Mouse (Mus musculus): ENCODE measurements around the gene Bet1l.
A peak's percentile ranks its signal among the peaks of the same experiment; 100 is the strongest.

The Bet1l gene

GRCm38 (mm10) chr7:140833341-140833740 lies 24.0 kb downstream of the Bet1l start:
- DNase-seq (ENCODE audit: extremely low spot score) = no peak

- no peak for DNase-seq (ENCODE audit: extremely low spot score)
Observed at GRCm38 (mm10) chr7:140831447-140831846, 25.9 kb downstream of the Bet1l start.

GRCm38 (mm10) chr7:140828171-140828881 lies 29.1 kb downstream of the Bet1l start:
- peak; percentile 23 for DNase-seq (ENCODE audit: extremely low spot score)

- DNase-seq (ENCODE audit: extremely low spot score) = no peak
Observed at GRCm38 (mm10) chr7:140822731-140823130, 34.6 kb downstream of the Bet1l start.

GRCm38 (mm10) chr7:140821653-140822329 lies 35.6 kb downstream of the Bet1l start, which contains the start of gene Zfp941:
Zfp941 (minus strand) TSS chr7:140822178.
- DNase-seq (ENCODE audit: extremely low spot score) = peak; percentile 63

GRCm38 (mm10) chr7:140821305-140821652 lies 36.1 kb downstream of the Bet1l start:
- no peak for DNase-seq (ENCODE audit: extremely low spot score)

GRCm38 (mm10) chr7:140820173-140820572 lies 37.2 kb downstream of the Bet1l start:
- DNase-seq (ENCODE audit: extremely low spot score) = no peak

- DNase-seq (ENCODE audit: extremely low spot score) = no peak
Observed at GRCm38 (mm10) chr7:140812850-140813249, 44.5 kb downstream of the Bet1l start.

- DNase-seq (ENCODE audit: extremely low spot score) = no peak
Observed at GRCm38 (mm10) chr7:140811714-140812113, 45.7 kb downstream of the Bet1l start.

- DNase-seq (ENCODE audit: extremely low spot score) = no peak
Observed at GRCm38 (mm10) chr7:140810496-140810895, 46.9 kb downstream of the Bet1l start.

GRCm38 (mm10) chr7:140805704-140806103 lies 51.7 kb downstream of the Bet1l start:
- DNase-seq (ENCODE audit: extremely low spot score) = peak; percentile 16

All from embryo, embryonic 9.5 days (tissue).